9 mouse cellular contexts compared by ENCODE assay signal in genomic region chr7:141072017-141072745, GRCm38 (mm10). TPM values are rescaled to one million over a fixed set of nuclear protein-coding genes. Genes with fewer than 3 reads are reported as not detected.
A peak's percentile ranks its signal among the peaks of the same experiment; 100 is the strongest.
DNase-seq lines count a peak whose midpoint lies in the region; ATAC-seq and TF ChIP-seq lines count a peak whose summit lies in the region.
"Had no signal": no experiment of that assay in that cellular context is flagged by ENCODE, and none has a peak within 500 bp of the region (broad histone marks: within the 10 kb centered on the region; RNA-seq: fewer than 3 reads in every experiment).

No protein-coding gene starts in this region.

- H3K36me3 ChIP-seq in forebrain, postnatal 0 days (ENCODE audit: insufficient read depth): peaks cover 17% of the 10 kb centered on the region
- peaks cover 18% of the 10 kb centered on the region for H3K36me3 ChIP-seq in forebrain, embryonic 10.5 days (replicated peaks)
- H3K36me3 ChIP-seq in forebrain, embryonic 12.5 days (replicated peaks): peaks cover 16% of the 10 kb centered on the region

- H3K9ac ChIP-seq in forebrain, postnatal 0 days: no peak overlapping the region
- no peak overlapping the region for H3K9ac ChIP-seq in forebrain, embryonic 12.5 days

- no peaks in the 10 kb centered on the region for H3K9me3 ChIP-seq in forebrain, postnatal 0 days (ENCODE audit: low read length)
- no peaks in the 10 kb centered on the region for H3K9me3 ChIP-seq in forebrain, embryonic 10.5 days
- H3K9me3 ChIP-seq in forebrain, embryonic 12.5 days: no peaks in the 10 kb centered on the region

- peaks cover 4% of the 10 kb centered on the region; the same call in 1 of the 2 replicates for H3K4me1 ChIP-seq in forebrain, postnatal 0 days (ENCODE audit: insufficient read depth)
- peaks cover 24% of the 10 kb centered on the region for H3K4me1 ChIP-seq in forebrain, embryonic 10.5 days
- peaks cover 16% of the 10 kb centered on the region for H3K4me1 ChIP-seq in forebrain, embryonic 12.5 days

- 45% methylated on average over 23 of the region's 23 CpGs for WGBS in forebrain, postnatal 0 days
- WGBS in forebrain, embryonic 10.5 days: 40% methylated on average over 23 of the region's 23 CpGs
- 44% methylated on average over 23 of the region's 23 CpGs for WGBS in forebrain, embryonic 12.5 days

- no peak overlapping the region for H3K27ac ChIP-seq in forebrain, postnatal 0 days (ENCODE audit: low read depth, low read length)
- H3K27ac ChIP-seq in forebrain, embryonic 10.5 days: no peak overlapping the region
- H3K27ac ChIP-seq in forebrain, embryonic 12.5 days: no peak overlapping the region

- TF ChIP-seq CTCF in forebrain, postnatal 0 days (IDR thresholded peaks at IDR 0.05; ENCODE audit: low read depth): peak; percentile 59

- DNase-seq in forebrain, postnatal 0 days: no peak
- DNase-seq in forebrain, embryonic 10.5 days (ENCODE audit: extremely low spot score, low spot score): no peak
- peak; percentile 54 for DNase-seq in spleen, adult 12 weeks (ENCODE audit: low spot score)
- DNase-seq in spleen, postnatal 14 days (ENCODE audit: low spot score in 2 of 2): no peak
- peak; percentile 51 to 52 for DNase-seq in layer of hippocampus, postnatal 36 days
- DNase-seq in cerebellum, adult 9-10 months: no peak

- no peak overlapping the region for H3K4me2 ChIP-seq in forebrain, postnatal 0 days (ENCODE audit: low read depth)
- no peak overlapping the region for H3K4me2 ChIP-seq in forebrain, embryonic 12.5 days

- no peak for ATAC-seq in forebrain, postnatal 0 days
- ATAC-seq in neutrophil, adult 5-6 weeks (ENCODE audit: extremely low read depth, insufficient number of reproducible peaks, low FRiP score, poor library complexity, severe bottlenecking): peak; percentile 54
- no peak for ATAC-seq in forebrain, embryonic 12.5 days (ENCODE audit: low FRiP score)

- no peaks in the 10 kb centered on the region for H3K27me3 ChIP-seq in forebrain, postnatal 0 days (ENCODE audit: insufficient read depth, low read length)
- H3K27me3 ChIP-seq in forebrain, embryonic 10.5 days (ENCODE audit: poor library complexity, severe bottlenecking): peaks cover 49% of the 10 kb centered on the region
- H3K27me3 ChIP-seq in forebrain, embryonic 12.5 days: peaks cover 25% of the 10 kb centered on the region

- H3K4me3 ChIP-seq in forebrain, postnatal 0 days (ENCODE audit: low read depth, low read length): no peak overlapping the region
- no peak overlapping the region for H3K4me3 ChIP-seq in forebrain, embryonic 10.5 days
- H3K4me3 ChIP-seq in forebrain, embryonic 12.5 days (replicated peaks): no peak overlapping the region

RNA-seq across cellular contexts. Expression of gene Pkp3, which starts 5.8 kb away (rescaled TPM):
- total RNA-seq in forebrain, postnatal 0 days (2014; rRNA removed): not detected in 2 replicates
- 0.08 TPM in 1 of 2 replicates, not detected in the other for polyA plus RNA-seq in forebrain, postnatal 0 days (2015; fragmentation: Nextera tagmentation; extraction: Ambion mirVana)
- polyA plus RNA-seq in forebrain, embryonic 10.5 days (2016; fragmentation: Nextera tagmentation; extraction: Ambion mirVana): 2.4 and 2.8 TPM in 2 replicates
- total RNA-seq in layer of hippocampus, postnatal 36 days (2021): not detected
- 10.5 and 11.0 TPM in 2 replicates for total RNA-seq in neutrophil, adult 5-6 weeks (2017)
- polyA plus RNA-seq in forebrain, embryonic 12.5 days (2016; fragmentation: Nextera tagmentation; extraction: Ambion mirVana): 1.3 and 1.5 TPM in 2 replicates

RNA-seq across cellular contexts. Expression of gene B4galnt4, which starts 11.3 kb away (rescaled TPM):
- 126 and 163 TPM in 2 replicates for total RNA-seq in forebrain, postnatal 0 days (2014; rRNA removed)
- 42.3 and 47.4 TPM in 2 replicates for polyA plus RNA-seq in forebrain, postnatal 0 days (2015; fragmentation: Nextera tagmentation; extraction: Ambion mirVana)
- polyA plus RNA-seq in forebrain, embryonic 10.5 days (2016; fragmentation: Nextera tagmentation; extraction: Ambion mirVana): 24.6 and 30.4 TPM in 2 replicates
- 10 to 100 TPM; 92.2 to 92.3 TPM for total RNA-seq in layer of hippocampus, postnatal 36 days (2021)
- not detected in 2 replicates for total RNA-seq in neutrophil, adult 5-6 weeks (2017)
- 40.7 and 43.6 TPM in 2 replicates for polyA plus RNA-seq in forebrain, embryonic 12.5 days (2016; fragmentation: Nextera tagmentation; extraction: Ambion mirVana)

RNA-seq across cellular contexts. Expression of gene Sigirr, which starts 28.2 kb away (rescaled TPM):
- total RNA-seq in forebrain, postnatal 0 days (2014; rRNA removed): 2.9 TPM in 2 replicates
- polyA plus RNA-seq in forebrain, postnatal 0 days (2015; fragmentation: Nextera tagmentation; extraction: Ambion mirVana): 2.4 and 2.7 TPM in 2 replicates
- polyA plus RNA-seq in forebrain, embryonic 10.5 days (2016; fragmentation: Nextera tagmentation; extraction: Ambion mirVana): 2.0 and 2.2 TPM in 2 replicates
- 1 to 10 TPM; 1.7 to 2.4 TPM for total RNA-seq in layer of hippocampus, postnatal 36 days (2021)
- 21.0 and 21.9 TPM in 2 replicates for total RNA-seq in neutrophil, adult 5-6 weeks (2017)
- 1.3 and 1.5 TPM in 2 replicates for polyA plus RNA-seq in forebrain, embryonic 12.5 days (2016; fragmentation: Nextera tagmentation; extraction: Ambion mirVana)

RNA-seq across cellular contexts. Expression of gene Gm17387, which starts 43.2 kb away (rescaled TPM):
- not detected in 2 replicates for total RNA-seq in forebrain, postnatal 0 days (2014; rRNA removed)
- polyA plus RNA-seq in forebrain, postnatal 0 days (2015; fragmentation: Nextera tagmentation; extraction: Ambion mirVana): not detected in 2 replicates
- polyA plus RNA-seq in forebrain, embryonic 10.5 days (2016; fragmentation: Nextera tagmentation; extraction: Ambion mirVana): not detected in 2 replicates
- total RNA-seq in layer of hippocampus, postnatal 36 days (2021): not detected
- not detected in 2 replicates for total RNA-seq in neutrophil, adult 5-6 weeks (2017)
- not detected in 2 replicates for polyA plus RNA-seq in forebrain, embryonic 12.5 days (2016; fragmentation: Nextera tagmentation; extraction: Ambion mirVana)
- polyA plus RNA-seq: large intestine, adult 2 months had no signal

RNA-seq across cellular contexts. Expression of gene Ano9, which starts 45.4 kb away (rescaled TPM):
- 0.08 and 0.43 TPM in 2 replicates for total RNA-seq in forebrain, postnatal 0 days (2014; rRNA removed)
- 0.05 and 0.20 TPM in 2 replicates for polyA plus RNA-seq in forebrain, postnatal 0 days (2015; fragmentation: Nextera tagmentation; extraction: Ambion mirVana)
- polyA plus RNA-seq in forebrain, embryonic 10.5 days (2016; fragmentation: Nextera tagmentation; extraction: Ambion mirVana): 0.53 and 0.69 TPM in 2 replicates
- not detected for total RNA-seq in layer of hippocampus, postnatal 36 days (2021)
- not detected in 2 replicates for total RNA-seq in neutrophil, adult 5-6 weeks (2017)
- polyA plus RNA-seq in forebrain, embryonic 12.5 days (2016; fragmentation: Nextera tagmentation; extraction: Ambion mirVana): 0.31 and 0.37 TPM in 2 replicates

Comparison
In these comparisons a context has a peak if more than half of its experiments do, and no peak if none do; other contexts are left out.
1. DNase-seq: peak in spleen, adult 12 weeks (single experiment) and layer of hippocampus, postnatal 36 days (2 of 2); none in forebrain, postnatal 0 days (single experiment), forebrain, embryonic 10.5 days (single experiment), spleen, postnatal 14 days (0 of 2) and cerebellum, adult 9-10 months (single experiment).
2. RNA of gene B4galnt4, which starts 11.3 kb away (total RNA-seq): 126 to 163 TPM in forebrain, postnatal 0 days and 92.2 to 92.3 TPM in layer of hippocampus, postnatal 36 days; not detected in neutrophil, adult 5-6 weeks; every median in the first group is over 10 times any median in the second.